Mouse (Mus musculus): ENCODE data around the gene Tm9sf1. TPM values are rescaled to one million over a fixed set of nuclear protein-coding genes. Genes with fewer than 3 reads are reported as not detected.

Tm9sf1 gene
- polyA plus RNA-seq, 1 experiment = 22.7 TPM

- no peaks in the 10 kb centered on the region for H3K27me3 ChIP-seq (ENCODE audit: control insufficient read depth, insufficient read depth, low read length, poor library complexity, severe bottlenecking)
- H3K9ac ChIP-seq (ENCODE audit: low read depth, poor library complexity, severe bottlenecking) = no peak overlapping the region
- H3K9me3 ChIP-seq (replicated peaks; ENCODE audit: control insufficient read depth, insufficient read depth, low read length, poor library complexity, severe bottlenecking) = no peaks in the 10 kb centered on the region
- TF ChIP-seq POLR2A (IDR thresholded peaks at IDR 0.05; ENCODE audit: insufficient read depth, low read length) (no peak), CTCF (IDR thresholded peaks at IDR 0.05; ENCODE audit: low read depth, low read length) (no peak), EP300 (IDR thresholded peaks at IDR 0.05; ENCODE audit: insufficient read depth, low read depth, low read length) (no peak)
- H3K4me1 ChIP-seq (ENCODE audit: control insufficient read depth, insufficient read depth, low read length) = no peaks in the 10 kb centered on the region
- H3K4me3 ChIP-seq (ENCODE audit: low read depth, low read length) = no peak overlapping the region
- H3K36me3 ChIP-seq (ENCODE audit: control insufficient read depth, insufficient read depth, low read length, poor library complexity, severe bottlenecking) = no peaks in the 10 kb centered on the region
- no peak overlapping the region for H3K27ac ChIP-seq (ENCODE audit: insufficient read depth, low read length)
These were observed 28.9 kb downstream of the Tm9sf1 start for GRCm38 (mm10) chr14:55614565-55615178.

GRCm38 (mm10) chr14:55613346-55613745, 30.3 kb downstream of the Tm9sf1 start:
- no peak for TF ChIP-seq EP300 (IDR thresholded peaks at IDR 0.05; ENCODE audit: insufficient read depth, low read depth, low read length)
- TF ChIP-seq CTCF (IDR thresholded peaks at IDR 0.05; ENCODE audit: low read depth, low read length) = no peak
- no peak for TF ChIP-seq POLR2A (IDR thresholded peaks at IDR 0.05; ENCODE audit: insufficient read depth, low read length)
- no peak overlapping the region for H3K27ac ChIP-seq (ENCODE audit: insufficient read depth, low read length)
- no peaks in the 10 kb centered on the region for H3K27me3 ChIP-seq (ENCODE audit: control insufficient read depth, insufficient read depth, low read length, poor library complexity, severe bottlenecking)
- H3K36me3 ChIP-seq (ENCODE audit: control insufficient read depth, insufficient read depth, low read length, poor library complexity, severe bottlenecking) = peaks cover 13% of the 10 kb centered on the region
- no peaks in the 10 kb centered on the region for H3K4me1 ChIP-seq (ENCODE audit: control insufficient read depth, insufficient read depth, low read length)
- no peak overlapping the region for H3K4me3 ChIP-seq (ENCODE audit: low read depth, low read length)
- H3K9ac ChIP-seq (ENCODE audit: low read depth, poor library complexity, severe bottlenecking) = no peak overlapping the region
- H3K9me3 ChIP-seq (replicated peaks; ENCODE audit: control insufficient read depth, insufficient read depth, low read length, poor library complexity, severe bottlenecking) = no peaks in the 10 kb centered on the region

GRCm38 (mm10) chr14:55608339-55608738, 35.3 kb downstream of the Tm9sf1 start:
- H3K9ac ChIP-seq (ENCODE audit: low read depth, poor library complexity, severe bottlenecking) = no peak overlapping the region
- TF ChIP-seq EP300 (IDR thresholded peaks at IDR 0.05; ENCODE audit: insufficient read depth, low read depth, low read length) = no peak
- no peak for TF ChIP-seq CTCF (IDR thresholded peaks at IDR 0.05; ENCODE audit: low read depth, low read length)
- TF ChIP-seq POLR2A (IDR thresholded peaks at IDR 0.05; ENCODE audit: insufficient read depth, low read length) = no peak

GRCm38 (mm10) chr14:55605743-55606459, 37.7 kb downstream of the Tm9sf1 start:
- Histone ChIP-seq H3K9me3 (replicated peaks; ENCODE audit: control insufficient read depth, insufficient read depth, low read length, poor library complexity, severe bottlenecking) (no peaks in the 10 kb centered on the region), H3K27me3 (ENCODE audit: control insufficient read depth, insufficient read depth, low read length, poor library complexity, severe bottlenecking) (no peaks in the 10 kb centered on the region), H3K4me1 (ENCODE audit: control insufficient read depth, insufficient read depth, low read length) (peaks cover 4% of the 10 kb centered on the region), H3K27ac (ENCODE audit: insufficient read depth, low read length) (peak overlapping the region; percentile 46; the same call in 1 of the 2 replicates), H3K4me3 (ENCODE audit: low read depth, low read length) (no peak overlapping the region), H3K36me3 (ENCODE audit: control insufficient read depth, insufficient read depth, low read length, poor library complexity, severe bottlenecking) (peaks cover 35% of the 10 kb centered on the region), H3K9ac (ENCODE audit: low read depth, poor library complexity, severe bottlenecking) (peak overlapping the region; percentile 23)
- no peak for TF ChIP-seq POLR2A (IDR thresholded peaks at IDR 0.05; ENCODE audit: insufficient read depth, low read length)
- no peak for TF ChIP-seq CTCF (IDR thresholded peaks at IDR 0.05; ENCODE audit: low read depth, low read length)
- no peak for TF ChIP-seq EP300 (IDR thresholded peaks at IDR 0.05; ENCODE audit: insufficient read depth, low read depth, low read length)

More at GRCm38 (mm10) chr14:55608339-55608738, 35.3 kb downstream of the Tm9sf1 start:
- Histone ChIP-seq H3K9me3 (replicated peaks; ENCODE audit: control insufficient read depth, insufficient read depth, low read length, poor library complexity, severe bottlenecking) (no peaks in the 10 kb centered on the region), H3K4me1 (ENCODE audit: control insufficient read depth, insufficient read depth, low read length) (peaks cover 4% of the 10 kb centered on the region), H3K27ac (ENCODE audit: insufficient read depth, low read length) (no peak overlapping the region), H3K27me3 (ENCODE audit: control insufficient read depth, insufficient read depth, low read length, poor library complexity, severe bottlenecking) (no peaks in the 10 kb centered on the region), H3K36me3 (ENCODE audit: control insufficient read depth, insufficient read depth, low read length, poor library complexity, severe bottlenecking) (peaks cover 25% of the 10 kb centered on the region), H3K4me3 (ENCODE audit: low read depth, low read length) (no peak overlapping the region)

GRCm38 (mm10) chr14:55604823-55605222, 38.8 kb downstream of the Tm9sf1 start:
- Histone ChIP-seq H3K9me3 (replicated peaks; ENCODE audit: control insufficient read depth, insufficient read depth, low read length, poor library complexity, severe bottlenecking) (no peaks in the 10 kb centered on the region), H3K27me3 (ENCODE audit: control insufficient read depth, insufficient read depth, low read length, poor library complexity, severe bottlenecking) (no peaks in the 10 kb centered on the region), H3K4me3 (ENCODE audit: low read depth, low read length) (peak overlapping the region; percentile 22), H3K36me3 (ENCODE audit: control insufficient read depth, insufficient read depth, low read length, poor library complexity, severe bottlenecking) (peaks cover 35% of the 10 kb centered on the region), H3K4me1 (ENCODE audit: control insufficient read depth, insufficient read depth, low read length) (peaks cover 4% of the 10 kb centered on the region), H3K9ac (ENCODE audit: low read depth, poor library complexity, severe bottlenecking) (no peak overlapping the region; the same call in 1 of the 2 replicates), H3K27ac (ENCODE audit: insufficient read depth, low read length) (peak overlapping the region; percentile 88)
- TF ChIP-seq EP300 (IDR thresholded peaks at IDR 0.05; ENCODE audit: insufficient read depth, low read depth, low read length) = no peak
- no peak for TF ChIP-seq CTCF (IDR thresholded peaks at IDR 0.05; ENCODE audit: low read depth, low read length)
- TF ChIP-seq POLR2A (IDR thresholded peaks at IDR 0.05; ENCODE audit: insufficient read depth, low read length) = no peak
